ENCODE assay signal across 1 mouse cellular context in genomic region chr10:75477034-75477433, GRCm38 (mm10).
TF ChIP-seq lines count a peak whose summit lies in the region.

No protein-coding gene starts in this region.

TF ChIP-seq in CH12.LX, 34 proteins besides CTCF, POLR2A, EP300 and RAD21 (continued from another document):
- TF ChIP-seq RCOR1 (conservative IDR thresholded peaks at IDR 0.05; ENCODE audit: low read depth, low read length), result no peak
